Mouse (Mus musculus) G1E (cell line): ENCODE data around the gene Pan2.
"Not testable (repeated sequence)": the region's sequence is repeated elsewhere in the genome, so short reads cannot be mapped to it uniquely, and the experiment has no call there.

Source experiments
- CTCF ChIP-seq: IDR thresholded peaks from 2 replicates; pipeline ENCODE4 v1.5.1; 2012; ENCODE audit warnings: low read depth, low read length, inconsistent platforms, mixed read lengths
- GATA1 ChIP-seq: IDR thresholded peaks from 2 replicates; pipeline ENCODE4 v1.6.1; 2012; ENCODE audit warnings: borderline replicate concordance, low read length, inconsistent platforms, mixed read lengths
- TAL1 ChIP-seq: conservative IDR thresholded peaks from 2 replicates; pipeline ENCODE4 v1.6.1; 2012; ENCODE audit warnings: low read depth, low read length, inconsistent platforms, mixed read lengths

GRCm38 (mm10) chr10:128332358-128333249, 29.5 kb downstream of the Pan2 start:
- not testable (repeated sequence) for TF ChIP-seq CTCF, GATA1, TAL1
